Comparison of ENCODE assay signal across 12 mouse cellular contexts in the genomic region with DNA sequence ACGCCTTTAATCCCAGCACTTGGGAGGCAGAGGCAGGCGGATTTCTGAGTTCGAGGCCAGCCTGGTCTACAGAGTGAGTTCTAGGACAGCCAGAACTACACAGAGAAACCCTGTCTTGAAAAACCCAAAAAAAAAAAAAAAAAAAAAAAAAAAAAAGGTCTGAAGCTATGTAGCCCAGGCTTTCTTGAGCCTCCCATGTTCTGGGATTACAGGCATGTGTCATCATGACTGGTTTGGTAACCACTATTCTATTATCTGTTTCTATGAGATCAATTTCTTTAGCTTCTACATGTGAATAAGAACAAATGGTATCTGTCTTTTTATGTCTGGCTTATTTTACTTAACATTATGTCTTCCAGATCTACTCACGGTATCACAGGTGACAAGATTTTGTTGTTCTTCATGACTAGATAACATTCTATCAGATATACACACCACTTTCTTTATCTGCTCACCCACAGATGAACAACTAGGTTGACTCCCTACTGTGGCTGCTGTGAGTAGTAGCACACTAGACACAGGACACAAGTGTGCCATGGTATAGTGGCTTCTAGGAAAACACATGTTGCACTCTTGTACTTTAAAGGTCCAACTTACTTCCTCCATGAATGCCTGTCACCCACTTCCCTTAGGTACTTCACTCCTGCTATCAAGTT.
"Had no signal": no experiment of that assay in that cellular context is flagged by ENCODE, and none has a peak within 500 bp of the region (broad histone marks: within the 10 kb centered on the region; RNA-seq: fewer than 3 reads in every experiment).

No protein-coding gene starts in this region.

- H3K4me1 ChIP-seq: limb, embryonic 12.5 days had no signal

- H3K9ac ChIP-seq: limb, embryonic 12.5 days; midbrain, embryonic 12.5 days; neural tube, embryonic 12.5 days had no signal

- H3K4me2 ChIP-seq: limb, embryonic 12.5 days; midbrain, embryonic 12.5 days; neural tube, embryonic 12.5 days had no signal

- H3K27ac ChIP-seq: limb, embryonic 12.5 days; midbrain, embryonic 12.5 days; neural tube, embryonic 12.5 days; stomach, postnatal 0 days had no signal

- H3K27me3 ChIP-seq: limb, embryonic 12.5 days; megakaryocyte, embryonic 14.5 days; midbrain, embryonic 12.5 days; neural tube, embryonic 12.5 days had no signal

- ATAC-seq: intestine, postnatal 0 days; lung, postnatal 0 days had no signal

- H3K9me3 ChIP-seq: limb, embryonic 12.5 days; megakaryocyte, embryonic 14.5 days; neural tube, embryonic 12.5 days had no signal

- DNase-seq: kidney, adult 8-10 months; kidney, postnatal 25 days; lung, adult 2 months; lung, postnatal 36 days; thymus, postnatal 14 days had no signal

- H3K4me3 ChIP-seq: limb, embryonic 12.5 days; megakaryocyte, embryonic 14.5 days; midbrain, embryonic 12.5 days; neural tube, embryonic 12.5 days had no signal

- H3K36me3 ChIP-seq: limb, embryonic 12.5 days; midbrain, embryonic 12.5 days; neural tube, embryonic 12.5 days had no signal
